Comparison of ENCODE assay signal across 8 mouse cellular contexts in the genomic region with DNA sequence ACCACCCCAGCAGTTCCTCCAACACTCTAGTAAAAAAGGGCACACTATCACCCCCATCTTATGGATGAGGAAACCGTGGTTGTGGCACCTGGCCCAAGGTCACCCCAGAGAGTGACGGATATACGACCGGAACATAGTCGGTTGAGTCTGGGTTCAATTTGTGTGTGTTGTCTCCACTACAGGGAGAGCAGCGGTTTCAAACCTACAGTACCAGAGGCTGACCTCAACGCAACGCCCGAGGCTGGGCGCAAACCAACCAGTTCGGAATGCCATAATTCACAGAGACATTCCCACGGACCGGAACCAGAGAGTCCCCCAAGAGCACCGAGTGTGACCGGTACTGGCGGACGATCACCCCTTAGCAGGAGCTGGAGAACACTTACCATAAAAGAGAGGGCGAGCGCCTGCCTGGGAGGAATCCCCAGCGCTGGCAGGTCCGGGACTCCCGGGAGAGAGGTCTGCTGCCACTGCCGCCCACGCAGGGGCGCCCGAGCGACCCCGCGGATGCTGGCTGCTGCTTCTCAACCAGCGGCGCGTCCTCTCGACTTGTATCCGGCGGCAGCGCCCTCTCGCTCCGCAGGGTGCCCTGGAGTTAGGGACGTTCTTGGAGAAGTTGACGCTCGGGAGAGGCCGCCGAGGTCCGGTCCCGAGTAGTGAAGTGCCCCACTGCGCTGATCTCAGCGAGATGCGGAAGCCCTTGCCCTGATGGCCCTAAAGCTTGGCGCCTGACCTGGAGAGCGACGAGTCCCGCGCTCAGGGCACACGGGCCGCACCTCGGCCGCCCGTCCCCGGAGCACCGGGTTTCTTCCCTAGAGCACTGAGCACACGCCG. TPM values are rescaled to one million over a fixed set of nuclear protein-coding genes. Genes with fewer than 3 reads are reported as not detected.
A peak's percentile ranks its signal among the peaks of the same experiment; 100 is the strongest.
DNase-seq lines count a peak whose midpoint lies in the region; ATAC-seq and TF ChIP-seq lines count a peak whose summit lies in the region.

No protein-coding gene starts in this region.

- ATAC-seq in heart, embryonic 13.5 days (ENCODE audit: extremely low read depth, insufficient number of reproducible peaks, low FRiP score, low TSS enrichment), result peak; percentile 34; the same call in 1 of the 2 replicates
- peak; percentile 57 for ATAC-seq in kidney, embryonic 15.5 days (replicated peaks; ENCODE audit: low FRiP score)
- no peak; the same call in 1 of the 2 replicates for ATAC-seq in liver, embryonic 12.5 days
- ATAC-seq in neural tube, embryonic 12.5 days (ENCODE audit: low FRiP score, low read depth), result peak; percentile 51

- no peak overlapping the region; the same call in 1 of the 2 replicates for H3K27ac ChIP-seq in bone marrow, adult 2 months (ENCODE audit: control insufficient read depth, insufficient read depth, low read depth, low read length, poor library complexity)
- H3K27ac ChIP-seq in forebrain, embryonic 10.5 days, result peak overlapping the region; percentile 98
- H3K27ac ChIP-seq in heart, embryonic 13.5 days (replicated peaks), result peak overlapping the region; percentile 95
- H3K27ac ChIP-seq in kidney, embryonic 15.5 days, result peak overlapping the region; percentile 95
- H3K27ac ChIP-seq in liver, embryonic 12.5 days, result 0 out of 2 replicates have a peak overlapping the region, but pooled peaks have one; percentile 54
- peak overlapping the region; percentile 99 for H3K27ac ChIP-seq in neural tube, embryonic 12.5 days

- no peak for TF ChIP-seq POLR2A in bone marrow, adult 2 months (IDR thresholded peaks at IDR 0.05; ENCODE audit: borderline replicate concordance, control insufficient read depth, low read depth, low read length)

- peaks cover 12% of the 10 kb centered on the region for H3K36me3 ChIP-seq in forebrain, embryonic 10.5 days (replicated peaks)
- H3K36me3 ChIP-seq in heart, embryonic 13.5 days, result no peaks in the 10 kb centered on the region
- H3K36me3 ChIP-seq in kidney, embryonic 15.5 days, result no peaks in the 10 kb centered on the region
- no peaks in the 10 kb centered on the region for H3K36me3 ChIP-seq in liver, embryonic 12.5 days
- no peaks in the 10 kb centered on the region for H3K36me3 ChIP-seq in neural tube, embryonic 12.5 days

- peak overlapping the region; percentile 47 for H3K4me3 ChIP-seq in bone marrow, adult 2 months (replicated peaks; ENCODE audit: control insufficient read depth, low read depth, low read length)
- H3K4me3 ChIP-seq in forebrain, embryonic 10.5 days, result peak overlapping the region; percentile 83
- H3K4me3 ChIP-seq in heart, embryonic 13.5 days, result peak overlapping the region; percentile 72
- peak overlapping the region; percentile 73 for H3K4me3 ChIP-seq in kidney, embryonic 15.5 days (replicated peaks)
- H3K4me3 ChIP-seq in liver, embryonic 12.5 days, result peak overlapping the region; percentile 50
- H3K4me3 ChIP-seq in neural tube, embryonic 12.5 days, result peak overlapping the region; percentile 78

- peak; percentile 79 for DNase-seq in A20 (ENCODE audit: low read depth, low spot score)
- DNase-seq in forebrain, embryonic 10.5 days (ENCODE audit: extremely low spot score, low spot score), result peak; percentile 82
- DNase-seq in thymus, postnatal 10 days (ENCODE audit: low spot score in 2 of 2), result peak; percentile 51 to 71

- peaks cover 2% of the 10 kb centered on the region; the same call in 1 of the 2 replicates for H3K4me1 ChIP-seq in bone marrow, adult 2 months (ENCODE audit: control insufficient read depth, insufficient read depth, low read length)
- peaks cover 61% of the 10 kb centered on the region for H3K4me1 ChIP-seq in forebrain, embryonic 10.5 days
- H3K4me1 ChIP-seq in heart, embryonic 13.5 days, result peaks cover 53% of the 10 kb centered on the region
- peaks cover 65% of the 10 kb centered on the region for H3K4me1 ChIP-seq in kidney, embryonic 15.5 days
- H3K4me1 ChIP-seq in liver, embryonic 12.5 days, result peaks cover 9% of the 10 kb centered on the region; the same call in 1 of the 2 replicates
- H3K4me1 ChIP-seq in neural tube, embryonic 12.5 days, result peaks cover 36% of the 10 kb centered on the region

- H3K4me2 ChIP-seq in heart, embryonic 13.5 days, result peak overlapping the region; percentile 81
- peak overlapping the region; percentile 91 for H3K4me2 ChIP-seq in kidney, embryonic 15.5 days
- peak overlapping the region; percentile 68 for H3K4me2 ChIP-seq in liver, embryonic 12.5 days
- H3K4me2 ChIP-seq in neural tube, embryonic 12.5 days (replicated peaks), result peak overlapping the region; percentile 75

- under 1% methylated on average over 62 of the region's 62 CpGs for WGBS in bone marrow, adult 2 months
- under 1% methylated on average over 62 of the region's 62 CpGs for WGBS in forebrain, embryonic 10.5 days
- under 1% methylated on average over 62 of the region's 62 CpGs for WGBS in heart, embryonic 13.5 days
- WGBS in kidney, embryonic 15.5 days, result under 1% methylated on average over 62 of the region's 62 CpGs
- WGBS in liver, embryonic 12.5 days (ENCODE audit: insufficient replicate concordance), result under 1% methylated on average over 57 of the region's 62 CpGs
- WGBS in neural tube, embryonic 12.5 days, result under 1% methylated on average over 62 of the region's 62 CpGs

- peaks cover 23% of the 10 kb centered on the region for H3K27me3 ChIP-seq in forebrain, embryonic 10.5 days (ENCODE audit: poor library complexity, severe bottlenecking)
- H3K27me3 ChIP-seq in heart, embryonic 13.5 days (replicated peaks), result peaks cover 5% of the 10 kb centered on the region; the same call in 1 of the 2 replicates
- H3K27me3 ChIP-seq in kidney, embryonic 15.5 days, result peaks cover 17% of the 10 kb centered on the region
- peaks cover 79% of the 10 kb centered on the region for H3K27me3 ChIP-seq in liver, embryonic 12.5 days (replicated peaks)
- H3K27me3 ChIP-seq in neural tube, embryonic 12.5 days (replicated peaks), result no peaks in the 10 kb centered on the region

- peak overlapping the region; percentile 89 for H3K9ac ChIP-seq in heart, embryonic 13.5 days
- peak overlapping the region; percentile 77 for H3K9ac ChIP-seq in kidney, embryonic 15.5 days
- peak overlapping the region; percentile 42; the same call in 1 of the 2 replicates for H3K9ac ChIP-seq in liver, embryonic 12.5 days
- H3K9ac ChIP-seq in neural tube, embryonic 12.5 days, result peak overlapping the region; percentile 97

- H3K9me3 ChIP-seq in forebrain, embryonic 10.5 days, result no peaks in the 10 kb centered on the region
- H3K9me3 ChIP-seq in heart, embryonic 13.5 days, result no peaks in the 10 kb centered on the region
- no peaks in the 10 kb centered on the region for H3K9me3 ChIP-seq in kidney, embryonic 15.5 days (replicated peaks)
- H3K9me3 ChIP-seq in liver, embryonic 12.5 days (replicated peaks), result no peaks in the 10 kb centered on the region
- H3K9me3 ChIP-seq in neural tube, embryonic 12.5 days, result no peaks in the 10 kb centered on the region

- TF ChIP-seq CTCF in bone marrow, adult 2 months (IDR thresholded peaks at IDR 0.05; ENCODE audit: control insufficient read depth, insufficient read depth, low read length), result no peak

RNA-seq across cellular contexts. Expression of a gene that starts 0.6 kb away (rescaled TPM):
- polyA plus RNA-seq in bone marrow, adult 2 months (2011; ENCODE audit: insufficient read depth, insufficient read length, low replicate concordance, missing spikeins), result 1.5 TPM in 1 of 2 replicates, not detected in the other
- polyA plus RNA-seq in forebrain, embryonic 10.5 days (2016; fragmentation: Nextera tagmentation; extraction: Ambion mirVana), result 102 and 109 TPM in 2 replicates
- 55.5 and 61.4 TPM in 2 replicates for polyA plus RNA-seq in heart, embryonic 13.5 days (2015; fragmentation: Nextera tagmentation; extraction: Ambion mirVana)
- polyA plus RNA-seq in kidney, embryonic 15.5 days (2015; fragmentation: Nextera tagmentation; extraction: Ambion mirVana), result 56.8 and 58.0 TPM in 2 replicates
- polyA plus RNA-seq in liver, embryonic 12.5 days (2016; fragmentation: Nextera tagmentation; extraction: Ambion mirVana), result 2.2 and 2.3 TPM in 2 replicates
- 126 TPM in 2 replicates for polyA plus RNA-seq in neural tube, embryonic 12.5 days (2016; fragmentation: Nextera tagmentation; extraction: Ambion mirVana)

Comparison
In these comparisons a context has a peak if more than half of its experiments do, and no peak if none do; other contexts are left out.
1. H3K9ac ChIP-seq: peak in every context shown above with its lines; median percentile 97 in neural tube, embryonic 12.5 days; 89 in heart, embryonic 13.5 days; 77 in kidney, embryonic 15.5 days; 42 in liver, embryonic 12.5 days.
2. RNA of a gene that starts 0.6 kb away (polyA plus RNA-seq): 126 TPM in neural tube, embryonic 12.5 days, 102 to 109 TPM in forebrain, embryonic 10.5 days, 56.8 to 58.0 TPM in kidney, embryonic 15.5 days and 55.5 to 61.4 TPM in heart, embryonic 13.5 days; 2.2 to 2.3 TPM in liver, embryonic 12.5 days and 1.5 TPM in bone marrow, adult 2 months; every median in the first group is over 10 times any median in the second.
3. Peak in every context shown above with its lines, with median percentiles within 50 percentile points of each other: DNase-seq, H3K4me3 ChIP-seq and H3K4me2 ChIP-seq.